Mouse (Mus musculus) kidney, postnatal 10 days (tissue): ENCODE measurements around the gene 1700123K08Rik.
"Not testable (repeated sequence)": the region's sequence is repeated elsewhere in the genome, so short reads cannot be mapped to it uniquely, and the experiment has no call there.

Experiments
- DNase-seq: peaks from one replicate; pipeline ENCODE4 v3.0.0; 2021; ENCODE audit warnings: mixed read lengths

1700123K08Rik gene

DNA sequence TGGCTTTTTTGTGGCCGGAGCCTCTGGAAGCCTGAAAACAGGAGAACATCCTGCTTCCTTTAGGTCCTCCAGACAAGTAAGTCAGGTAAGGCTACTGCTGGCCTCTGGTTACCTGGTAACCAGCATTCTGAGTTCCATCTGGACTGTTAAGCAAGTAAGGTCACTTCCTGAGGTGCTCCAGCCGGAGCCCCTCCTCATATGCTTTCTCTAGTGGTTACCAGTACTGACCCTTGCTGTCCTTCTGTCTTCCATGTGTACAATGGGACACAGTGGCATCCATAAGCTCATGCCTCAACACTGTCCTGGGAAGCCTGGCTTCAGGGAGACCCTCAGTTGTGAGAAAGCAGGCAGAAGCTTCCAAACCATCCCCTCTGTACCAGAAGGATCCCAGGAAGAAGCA is at the start of gene 1700123K08Rik:
TSS of gene 1700123K08Rik (minus strand) at position 101 of the 400 bp plus-strand sequence.
- not testable (repeated sequence) for DNase-seq

DNA sequence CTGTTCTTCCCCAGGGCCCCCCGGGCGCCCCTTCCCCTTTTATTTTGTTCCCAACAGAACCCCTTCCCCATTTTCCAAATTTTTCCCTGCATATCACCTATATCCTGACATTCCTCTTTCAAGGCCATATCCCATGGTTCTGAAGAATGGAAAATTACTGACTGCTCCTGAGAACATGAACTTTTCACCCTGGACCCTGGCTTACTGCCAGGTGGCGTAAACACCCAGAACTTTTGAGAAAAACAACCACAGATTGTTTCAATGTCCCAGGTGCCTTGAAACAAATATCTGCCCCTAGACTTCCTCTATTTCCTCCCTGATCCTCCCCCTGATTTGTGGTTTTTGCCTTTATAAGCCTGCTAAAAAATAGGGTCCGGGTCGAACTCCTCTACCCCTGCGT is 22.9 kb upstream of the 1700123K08Rik start:
- DNase-seq, result peak; percentile 19

DNA sequence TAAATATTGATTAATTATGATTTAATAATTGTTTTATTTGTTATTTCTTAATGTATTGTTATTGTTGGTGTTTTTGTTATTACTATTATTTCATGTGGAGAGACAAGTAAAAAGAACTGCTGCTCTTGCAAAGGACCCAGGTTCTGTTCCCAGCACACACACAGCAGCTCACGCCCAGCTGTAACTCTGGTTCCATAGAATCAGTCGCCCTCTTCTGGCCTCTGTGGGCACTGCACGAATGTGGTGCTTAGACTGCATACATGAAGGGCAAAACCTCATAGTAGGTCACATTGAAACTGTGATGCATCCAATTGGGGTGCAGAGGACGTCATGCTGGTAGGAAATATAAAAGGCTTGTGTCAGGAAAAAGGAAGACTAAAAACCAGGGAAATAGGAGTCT is 7.1 kb upstream of the 1700123K08Rik start:
- peak; percentile 38 for DNase-seq

DNA sequence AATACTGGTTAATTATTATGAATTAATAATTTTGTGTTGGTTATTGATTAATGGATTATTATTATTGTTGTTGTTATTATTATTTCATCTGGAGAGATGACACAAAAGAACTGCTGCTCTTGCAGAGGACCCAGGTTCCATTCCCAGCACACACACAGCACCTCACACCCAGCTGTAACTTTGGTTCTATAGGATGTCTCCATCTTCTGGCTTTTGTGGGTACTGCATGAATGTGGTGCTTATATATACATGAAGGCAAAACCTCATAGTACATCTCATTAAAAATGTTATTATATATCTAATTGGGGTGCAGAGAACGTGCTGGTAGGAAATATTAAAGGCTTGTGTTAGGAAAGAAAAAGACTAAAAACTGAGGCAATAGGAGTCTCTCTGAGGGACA is 11.8 kb downstream of the 1700123K08Rik start:
- DNase-seq, result no peak

DNA sequence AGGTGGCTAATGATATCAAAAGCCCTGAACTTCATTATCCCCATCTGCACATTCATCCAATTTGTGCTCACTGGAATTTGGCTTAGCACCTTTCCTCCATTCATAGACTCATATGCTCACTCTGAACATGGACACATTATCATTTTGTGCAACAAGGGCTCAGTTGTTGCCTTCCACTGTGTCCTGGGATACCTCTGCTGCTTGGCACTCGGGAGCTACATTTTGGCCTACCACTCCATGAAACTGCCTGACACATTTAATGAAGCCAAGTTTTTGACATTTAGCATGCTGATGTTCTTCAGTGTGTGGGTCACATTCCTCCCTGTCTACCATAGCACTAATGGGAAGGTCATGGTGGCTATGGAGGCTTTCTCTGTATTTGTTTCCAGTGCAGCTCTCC is 32.0 kb downstream of the 1700123K08Rik start:
- no peak for DNase-seq
